Mouse (Mus musculus) adrenal gland, postnatal 25 days (tissue): Measurements from ENCODE around the gene Mex3a. TPM values are rescaled to one million over a fixed set of nuclear protein-coding genes. Genes with fewer than 3 reads are reported as not detected.

Experiments used
- DNase-seq: peaks from one replicate; pipeline ENCODE4 v3.0.0; 2021; ENCODE audit warnings: mixed read lengths
- total RNA-seq: library from RNA; stranded (reverse); gene quantifications from 2 replicates; pipeline ENCODE4 v1.2.3, GENCODE M21; 2021

Gene Mex3a
- total RNA-seq, 1 experiment from 2014 or later: 3.3 TPM

GRCm38 (mm10) chr3:88544955-88545591 lies 12.9 kb downstream of the Mex3a start:
- DNase-seq: no peak

DNA sequence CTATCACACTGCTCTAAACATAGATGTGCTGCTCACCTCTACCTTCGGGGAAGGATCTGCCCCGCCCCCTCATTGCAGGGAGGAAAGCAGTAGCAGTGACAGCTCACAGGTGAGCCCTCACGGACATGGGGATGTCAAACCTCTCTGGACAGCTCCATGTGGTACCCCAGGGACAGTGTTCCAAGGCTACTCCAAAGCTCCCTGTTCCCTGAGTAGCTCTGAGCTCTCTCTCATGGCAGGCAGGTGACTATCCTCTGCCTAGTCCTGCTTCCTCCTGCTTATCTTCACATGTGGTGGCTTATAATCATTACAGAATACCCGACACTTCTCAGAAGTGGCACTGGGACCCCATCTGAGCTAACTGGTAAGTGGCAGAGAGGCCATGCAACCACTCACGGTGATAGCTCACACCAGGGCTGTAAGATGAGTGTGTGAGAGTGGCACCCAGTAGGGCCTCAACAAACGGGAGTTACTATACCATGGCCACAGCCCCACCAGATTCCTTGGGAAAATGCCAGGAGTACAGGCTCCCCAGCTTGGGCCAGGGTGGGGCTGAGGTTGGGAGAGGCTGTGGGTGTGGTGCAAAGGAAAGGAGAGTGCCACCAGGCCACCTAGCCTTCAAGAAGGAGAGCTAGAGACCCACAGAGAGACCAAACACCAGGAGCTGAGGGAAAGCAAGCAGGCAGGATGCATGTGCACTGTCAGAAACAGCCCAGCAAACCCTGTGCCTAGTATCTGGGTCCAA lies 14.7 kb downstream of the Mex3a start:
- no peak for DNase-seq

GRCm38 (mm10) chr3:88548180-88548917 lies 16.2 kb downstream of the Mex3a start, which contains the start of gene Rab25:
TSS of gene Rab25 (minus strand) at chr3:88548300.
- no peak for DNase-seq

GRCm38 (mm10) chr3:88551586-88551985 lies 19.4 kb downstream of the Mex3a start:
- no peak for DNase-seq

DNA sequence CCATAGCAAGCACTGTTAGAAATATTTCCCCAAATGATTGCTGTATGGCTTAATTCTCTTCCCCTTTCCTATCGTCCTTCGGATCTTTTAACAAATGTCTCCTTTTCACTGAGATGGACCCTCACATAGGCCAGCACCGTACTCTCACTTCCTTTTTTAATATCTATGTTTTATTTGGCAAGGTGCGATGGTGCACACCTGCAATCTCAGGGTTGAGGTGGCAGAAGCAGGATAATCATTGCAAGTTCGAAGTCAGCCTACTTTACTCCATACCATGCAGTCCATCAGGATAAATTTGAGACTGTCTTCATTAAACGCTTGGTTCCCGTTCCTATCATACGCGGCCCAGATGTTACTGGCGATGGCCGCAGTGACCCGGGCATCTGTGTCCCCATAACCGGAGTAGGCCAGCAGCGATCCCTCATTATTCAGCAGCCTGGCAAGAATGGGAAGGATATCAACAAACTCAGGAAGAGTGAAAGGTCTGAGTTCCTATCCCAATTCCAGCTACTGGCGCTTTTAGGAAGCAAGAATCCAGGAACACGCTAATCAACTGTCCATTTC lies 20.0 kb downstream of the Mex3a start:
- no peak for DNase-seq

DNA sequence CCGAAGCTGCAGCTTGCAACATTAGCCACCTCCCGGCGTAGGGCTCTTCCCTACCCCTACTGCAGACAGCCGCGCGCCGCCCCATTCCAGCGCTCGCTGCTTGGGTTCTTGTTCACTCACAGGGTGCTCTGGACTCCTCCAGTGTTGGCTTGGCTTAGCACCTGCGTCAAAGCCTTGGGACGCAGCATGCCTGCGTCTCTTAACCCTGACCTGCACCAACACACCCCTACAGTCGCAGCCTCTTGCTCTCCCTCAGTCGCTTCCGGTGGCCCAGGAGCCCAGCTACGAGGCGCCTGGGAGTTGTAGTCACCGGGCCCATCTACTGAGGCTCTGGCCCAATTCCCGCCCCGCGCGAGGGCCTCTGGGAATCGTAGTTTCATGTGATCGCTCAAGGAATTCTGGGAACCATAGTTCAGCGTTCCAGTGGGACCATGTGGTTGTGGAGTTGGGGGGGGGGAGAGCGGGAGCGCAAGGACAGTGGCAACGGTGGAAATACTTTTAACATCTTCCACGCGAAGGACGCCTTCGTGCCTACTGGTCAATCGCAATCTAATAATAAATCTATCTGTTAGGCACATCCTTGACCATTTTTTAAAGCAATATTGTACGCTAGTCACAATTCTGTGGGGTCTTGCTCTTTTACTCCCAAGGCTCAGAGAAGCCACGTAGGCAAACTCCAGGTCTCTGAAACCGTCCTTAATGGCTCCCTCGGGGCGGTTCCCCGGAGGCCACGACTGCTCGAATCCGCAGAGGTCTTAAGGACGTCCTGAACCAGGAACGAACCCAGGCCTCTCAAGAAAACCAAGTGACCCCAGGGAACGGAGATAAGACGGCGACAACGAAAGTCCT lies 20.7 kb downstream of the Mex3a start, which contains the start of gene Lamtor2:
Gene Lamtor2 (minus strand): TSS at position 399 of the 849 bp plus-strand sequence.
- DNase-seq: peak; percentile 97

- peak; percentile 94 for DNase-seq
Observed at GRCm38 (mm10) chr3:88553525-88553879, 21.3 kb downstream of the Mex3a start, which contains the start of gene Ubqln4. TSS of gene Ubqln4 (plus strand) at chr3:88553758.

DNA sequence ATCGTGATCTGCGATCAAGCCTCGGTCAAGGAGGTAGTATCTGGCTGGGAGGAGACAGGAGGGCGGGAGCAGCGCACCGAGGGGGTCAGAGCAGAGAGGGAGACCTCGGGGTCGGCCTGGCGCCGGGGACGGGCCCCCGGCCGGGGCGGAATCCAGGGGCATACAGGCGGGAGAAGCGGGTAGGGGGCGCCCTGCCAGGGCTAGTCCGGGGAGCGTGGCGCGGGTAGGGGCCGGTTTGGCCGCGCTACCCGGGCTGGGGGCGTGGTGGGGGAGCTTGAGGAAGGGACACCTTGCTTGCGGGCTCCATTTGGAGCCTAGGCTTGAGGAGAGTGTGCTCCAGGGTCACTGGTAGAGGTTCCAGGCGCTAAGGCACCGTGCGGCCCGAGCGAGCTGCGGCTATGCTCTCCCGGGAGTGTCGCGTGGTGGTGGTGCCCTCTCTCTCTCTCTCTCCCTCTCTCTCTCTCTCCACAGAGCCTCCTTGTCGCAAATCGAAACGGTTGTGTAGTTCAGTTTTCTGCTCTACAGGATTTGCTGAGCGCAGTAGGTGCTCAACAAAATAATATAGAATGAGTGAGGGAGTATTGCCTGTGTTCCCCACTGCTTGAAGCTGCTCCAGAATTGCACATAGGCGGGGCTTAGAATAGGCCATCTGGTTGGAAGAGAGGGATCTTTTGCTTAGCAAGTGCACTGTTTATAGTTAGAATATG lies 21.8 kb downstream of the Mex3a start:
- no peak for DNase-seq

GRCm38 (mm10) chr3:88555069-88555605 lies 22.9 kb downstream of the Mex3a start:
- no peak for DNase-seq

- DNase-seq: no peak
Observed at GRCm38 (mm10) chr3:88555731-88556130, 23.5 kb downstream of the Mex3a start.

DNA sequence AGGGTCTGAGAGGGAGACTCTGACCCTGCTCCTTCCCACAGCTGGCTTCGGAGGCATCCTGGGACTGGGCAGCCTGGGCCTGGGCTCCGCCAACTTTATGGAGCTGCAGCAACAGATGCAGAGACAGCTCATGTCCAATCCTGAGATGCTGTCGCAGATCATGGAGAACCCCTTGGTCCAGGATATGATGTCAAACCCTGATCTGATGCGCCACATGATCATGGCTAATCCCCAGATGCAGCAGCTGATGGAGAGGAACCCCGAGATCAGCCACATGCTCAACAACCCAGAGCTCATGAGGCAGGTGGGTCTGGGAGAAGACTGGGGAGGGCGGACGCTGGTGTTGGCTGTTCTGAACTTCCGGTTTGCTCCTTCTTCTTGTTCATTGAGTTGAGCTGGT lies 24.4 kb downstream of the Mex3a start:
- DNase-seq: no peak

GRCm38 (mm10) chr3:88559596-88559995 lies 27.4 kb downstream of the Mex3a start:
- DNase-seq: no peak

- DNase-seq: no peak
Observed at GRCm38 (mm10) chr3:88561989-88562388, 29.8 kb downstream of the Mex3a start.

DNA sequence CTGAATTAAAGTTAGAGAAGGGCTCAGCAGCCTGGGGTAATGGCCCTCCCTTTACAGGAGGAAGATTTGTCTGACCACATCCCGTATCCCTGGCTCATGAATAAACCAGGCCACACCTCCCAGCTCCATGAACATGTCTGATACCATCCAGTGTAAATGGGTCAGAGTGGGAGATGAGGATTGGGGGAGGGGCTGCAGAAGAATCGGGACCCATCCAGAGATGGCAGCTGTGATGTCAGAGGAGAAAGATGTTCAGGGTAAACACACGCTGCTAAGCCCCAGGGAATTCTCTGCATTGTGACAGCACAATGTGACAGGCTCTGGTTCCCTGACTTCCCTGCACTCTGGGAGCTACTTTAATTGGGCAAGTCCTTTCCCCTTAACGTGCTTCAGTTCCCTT lies 31.2 kb downstream of the Mex3a start:
- no peak for DNase-seq

DNA sequence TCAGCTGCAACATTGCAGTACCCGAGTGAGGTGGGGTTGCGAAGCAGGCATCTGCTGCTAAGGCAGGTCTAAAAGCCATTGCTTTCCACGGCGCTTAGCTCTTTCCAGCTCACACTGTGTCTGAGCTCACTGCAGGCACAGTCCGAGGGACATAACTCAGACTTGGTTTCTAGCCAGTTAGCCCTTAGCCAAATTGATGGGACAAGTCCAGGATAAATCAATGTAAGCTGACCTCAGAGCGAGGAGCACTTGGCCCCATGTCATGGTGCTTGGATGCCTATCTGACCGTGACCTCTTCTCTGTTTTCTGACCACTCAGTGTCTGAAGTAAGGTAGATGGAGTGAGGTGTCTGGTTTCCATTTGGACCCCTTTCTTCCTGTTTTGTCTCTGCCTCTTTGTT lies 31.8 kb downstream of the Mex3a start:
- DNase-seq: no peak

- no peak for DNase-seq
Observed at GRCm38 (mm10) chr3:88566116-88566515, 33.9 kb downstream of the Mex3a start.

DNA sequence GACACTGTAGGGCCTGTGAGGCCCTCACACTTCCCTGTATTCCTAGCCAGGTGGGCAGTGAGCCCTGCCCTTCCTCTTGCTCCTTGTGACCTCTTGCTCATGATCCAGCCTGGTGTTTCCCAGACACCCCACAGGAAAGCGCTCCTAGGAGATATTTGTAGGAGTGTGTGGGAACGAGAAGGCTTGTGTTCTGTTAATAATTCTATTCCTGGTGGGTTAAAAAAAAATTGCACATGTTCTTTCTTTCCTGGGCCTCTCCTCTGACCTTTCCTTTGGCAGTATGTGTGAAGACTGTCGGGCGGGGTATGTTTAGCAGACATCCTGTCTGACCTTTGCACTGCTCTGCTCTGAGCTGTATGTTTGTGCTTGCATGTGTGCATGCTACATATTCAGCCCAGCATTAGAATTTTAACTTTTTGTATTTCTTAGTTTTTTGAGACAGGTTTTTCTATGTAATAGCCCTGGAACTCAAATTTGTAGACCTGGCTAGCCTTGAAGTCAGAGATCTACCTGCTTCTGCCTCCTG lies 34.4 kb downstream of the Mex3a start:
- no peak for DNase-seq

GRCm38 (mm10) chr3:88567892-88568291 lies 35.7 kb downstream of the Mex3a start:
- no peak for DNase-seq

GRCm38 (mm10) chr3:88568615-88569014 lies 36.4 kb downstream of the Mex3a start:
- DNase-seq: no peak

GRCm38 (mm10) chr3:88569093-88569492 lies 36.9 kb downstream of the Mex3a start:
- no peak for DNase-seq

GRCm38 (mm10) chr3:88569694-88570093 lies 37.5 kb downstream of the Mex3a start:
- peak; percentile 42 for DNase-seq
